Mouse (Mus musculus): ENCODE results near the gene Ascc3.

Gene Ascc3

GRCm38 (mm10) chr10:50592355-50593293 lies at the start of gene Ascc3:
Gene Ascc3, plus strand, starts transcription at chr10:50592669.
- DNase-seq (ENCODE audit: low spot score in 2 of 2): peak; percentile 87 to 90

DNA sequence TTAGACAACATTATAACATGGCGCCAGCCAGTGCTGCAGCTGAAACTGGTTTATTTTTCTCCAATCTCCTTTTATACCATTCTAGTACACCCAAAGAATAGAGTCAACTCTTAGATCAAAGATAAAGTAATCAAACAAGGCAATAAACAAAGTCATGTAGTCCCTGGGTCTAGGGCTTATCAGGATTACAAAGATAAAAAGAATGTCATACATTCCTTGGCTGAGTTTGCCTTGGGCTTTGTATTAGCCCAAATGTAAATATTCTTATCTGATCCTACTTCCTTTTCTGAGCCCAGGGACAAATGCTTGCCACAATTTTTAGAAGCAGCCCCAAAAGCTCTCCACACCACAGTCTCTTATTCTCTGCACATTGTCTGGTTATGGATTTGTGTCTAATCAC lies 7.7 kb upstream of the Ascc3 start:
- no peak for DNase-seq (ENCODE audit: low spot score in 2 of 2)

- DNase-seq (ENCODE audit: low spot score in 2 of 2): no peak
These were observed 5.9 kb upstream of the Ascc3 start for GRCm38 (mm10) chr10:50586556-50586955.

DNA sequence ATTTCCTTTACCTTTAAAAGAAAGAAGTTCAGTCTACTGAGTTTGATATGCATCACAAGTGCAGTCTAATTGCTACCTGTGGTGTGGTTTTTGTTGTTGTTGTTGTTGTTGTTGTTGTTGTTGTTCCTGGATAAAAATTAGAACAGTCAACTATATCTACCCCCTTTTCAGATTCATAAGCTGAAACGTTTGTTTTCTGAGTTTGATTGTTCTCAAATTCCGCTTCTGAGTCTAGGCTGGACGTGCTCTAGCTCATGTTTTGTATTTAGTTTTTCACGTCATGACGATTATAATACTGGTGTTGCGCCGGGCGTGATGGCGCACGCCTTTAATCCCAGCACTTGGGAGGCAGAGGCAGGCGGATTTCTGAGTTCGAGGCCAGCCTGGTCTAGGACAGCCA lies 902 bp downstream of the Ascc3 start:
- DNase-seq (ENCODE audit: low spot score in 2 of 2): no peak

DNA sequence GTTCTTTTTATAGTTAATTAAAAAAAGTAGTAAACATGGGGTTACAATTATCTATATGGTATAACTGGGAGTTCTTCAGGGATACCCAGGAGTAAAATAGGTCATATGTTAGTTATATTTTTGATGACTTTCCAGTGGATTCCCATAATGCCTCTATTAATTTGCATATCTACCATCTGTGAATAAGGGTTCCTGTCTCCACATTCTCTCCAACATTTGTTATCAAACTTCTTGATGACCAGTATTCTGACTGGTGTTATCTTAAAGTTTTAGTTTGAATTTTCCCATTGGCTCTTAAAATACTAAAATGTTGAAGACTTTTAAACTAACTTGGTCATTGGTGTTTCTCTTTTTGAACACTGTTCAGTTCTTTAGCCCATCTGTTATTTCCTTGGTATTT lies 2.9 kb downstream of the Ascc3 start:
- DNase-seq (ENCODE audit: low spot score in 2 of 2): no peak

GRCm38 (mm10) chr10:50604919-50605318 lies 12.4 kb downstream of the Ascc3 start:
- no peak for DNase-seq (ENCODE audit: low spot score in 2 of 2)

- no peak for DNase-seq (ENCODE audit: low spot score in 2 of 2)
These were observed 21.4 kb downstream of the Ascc3 start for GRCm38 (mm10) chr10:50613840-50614239.

DNA sequence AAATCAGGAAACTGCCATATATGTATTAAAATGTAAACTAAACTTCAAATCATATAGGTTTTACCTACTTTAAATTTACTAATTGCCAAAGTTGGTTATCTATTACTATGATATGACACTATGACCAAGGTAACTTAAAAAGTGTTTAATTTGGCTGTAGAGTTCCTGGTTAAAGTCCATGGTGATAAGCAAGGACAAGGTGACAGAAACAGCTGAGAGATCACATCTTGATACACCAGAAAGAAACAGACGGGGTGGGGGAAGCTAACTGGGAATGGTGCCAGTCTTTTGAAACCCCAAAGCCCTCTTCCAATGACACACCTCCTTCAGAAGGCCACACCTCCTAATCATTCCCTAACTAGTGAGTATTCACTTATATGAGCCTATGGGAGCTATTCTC lies 33.4 kb downstream of the Ascc3 start:
- no peak for DNase-seq (ENCODE audit: low spot score in 2 of 2)

GRCm38 (mm10) chr10:50639607-50640006 lies 47.1 kb downstream of the Ascc3 start:
- no peak for DNase-seq (ENCODE audit: low spot score in 2 of 2)

GRCm38 (mm10) chr10:50650612-50651011 lies 58.1 kb downstream of the Ascc3 start:
- DNase-seq (ENCODE audit: low spot score in 2 of 2): no peak

- no peak for DNase-seq (ENCODE audit: low spot score in 2 of 2)
These were observed 61.1 kb downstream of the Ascc3 start for GRCm38 (mm10) chr10:50653551-50653950.

DNA sequence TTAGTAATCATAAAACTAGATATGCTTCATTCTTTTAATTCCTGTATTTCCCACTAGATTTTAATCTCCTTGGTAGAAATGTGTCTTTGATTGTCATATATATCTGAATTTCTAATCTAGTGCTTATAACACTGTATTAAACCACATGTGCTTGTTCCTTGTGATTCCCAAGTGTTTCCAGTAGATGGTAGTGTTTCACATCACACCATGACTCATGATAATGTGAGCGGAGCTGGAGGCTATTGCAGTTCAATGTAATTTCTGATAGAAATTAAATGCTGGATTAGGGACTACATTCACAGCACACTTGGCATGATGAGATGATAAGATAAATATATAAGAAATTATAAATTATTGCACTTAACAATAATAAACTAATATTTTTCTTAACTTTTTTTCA lies 64.9 kb downstream of the Ascc3 start:
- no peak for DNase-seq (ENCODE audit: low spot score in 2 of 2)

GRCm38 (mm10) chr10:50671517-50671916 lies 79.0 kb downstream of the Ascc3 start:
- DNase-seq (ENCODE audit: low spot score in 2 of 2): no peak

DNA sequence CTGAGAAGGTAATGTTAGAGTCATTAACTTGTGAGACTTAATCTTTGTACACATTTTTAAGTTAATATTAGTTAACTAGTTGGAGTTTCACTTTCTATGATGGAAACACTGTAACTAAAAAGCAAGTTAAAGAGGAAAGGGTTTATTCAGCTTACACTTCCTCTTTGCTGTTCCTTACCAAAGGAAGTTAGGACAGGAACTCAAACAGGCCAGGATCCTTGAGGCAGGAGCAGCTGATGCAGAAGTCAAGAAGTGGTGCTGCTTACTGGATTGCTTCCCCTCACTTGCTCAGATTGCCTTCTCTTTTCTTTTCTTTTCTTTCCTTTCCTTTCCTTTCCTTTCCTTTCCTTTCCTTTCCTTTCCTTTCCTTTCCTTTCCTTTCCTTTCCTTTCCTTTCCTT lies 97.9 kb downstream of the Ascc3 start:
- no peak for DNase-seq (ENCODE audit: low spot score in 2 of 2)

DNA sequence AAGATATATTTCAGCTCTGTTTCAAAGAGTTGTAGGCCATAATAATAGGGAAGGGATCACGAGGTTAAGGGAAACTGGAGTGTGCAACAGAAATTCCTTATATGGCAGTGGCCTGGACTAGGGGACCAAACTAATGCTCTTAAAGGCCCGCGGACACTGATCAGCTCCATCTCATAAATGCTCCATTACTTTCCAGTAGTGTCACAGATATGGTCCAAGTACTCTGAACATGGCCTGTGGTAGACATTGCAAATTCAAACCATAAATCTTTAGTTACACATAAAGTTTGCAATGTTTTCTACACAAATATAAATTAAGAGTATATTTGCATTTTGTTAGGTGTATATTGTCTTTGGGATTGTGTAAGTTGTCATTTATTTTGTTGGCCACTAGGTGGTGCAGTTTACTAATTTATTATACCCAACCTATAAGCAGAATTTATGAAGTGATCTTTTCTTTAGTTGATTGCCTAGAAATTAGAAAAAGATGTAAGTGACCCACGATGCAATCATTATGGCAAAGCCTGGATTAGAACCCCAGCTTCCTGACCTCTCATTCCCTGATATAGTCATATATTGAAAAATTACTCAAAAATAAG lies 106.5 kb downstream of the Ascc3 start:
- no peak for DNase-seq (ENCODE audit: low spot score in 2 of 2)

DNA sequence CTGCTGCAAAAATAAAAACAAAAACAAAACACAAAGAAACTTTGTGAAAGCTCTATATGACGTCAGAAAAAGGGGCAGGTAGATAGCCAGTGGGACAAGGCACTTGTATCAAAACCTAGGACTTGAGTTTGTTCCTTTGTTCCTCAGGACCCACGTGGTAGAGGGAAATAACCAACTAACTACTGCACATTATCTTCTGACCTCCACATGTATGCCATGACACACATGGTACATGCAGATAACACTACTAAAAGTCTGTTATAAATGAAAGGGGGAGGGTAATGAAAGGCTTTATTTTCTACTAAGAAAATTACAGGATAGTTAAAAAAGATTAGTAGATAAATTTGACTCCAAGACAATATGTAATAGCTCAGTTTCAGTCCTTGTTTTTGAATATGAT lies 109.3 kb downstream of the Ascc3 start:
- DNase-seq (ENCODE audit: low spot score in 2 of 2): no peak

DNA sequence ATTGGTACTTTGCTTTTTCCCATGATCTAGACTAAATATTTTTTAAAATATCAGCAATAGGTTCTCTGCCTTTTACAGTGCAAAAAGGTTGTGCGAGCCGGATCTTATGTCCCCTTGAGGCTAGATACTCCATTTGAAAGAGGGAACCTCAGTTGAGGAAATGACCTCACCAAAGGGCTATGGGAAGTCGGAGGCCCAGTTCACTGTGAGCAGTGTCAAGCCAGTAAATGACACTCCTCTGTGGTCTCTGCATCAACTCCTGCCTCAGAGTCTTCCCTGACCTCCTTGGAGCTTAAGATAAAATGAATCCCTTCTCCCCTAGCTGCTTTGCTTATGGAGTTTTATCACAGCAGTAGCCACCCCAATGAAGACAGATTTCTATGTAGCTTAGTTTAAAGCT lies 109.9 kb downstream of the Ascc3 start:
- no peak for DNase-seq (ENCODE audit: low spot score in 2 of 2)

DNA sequence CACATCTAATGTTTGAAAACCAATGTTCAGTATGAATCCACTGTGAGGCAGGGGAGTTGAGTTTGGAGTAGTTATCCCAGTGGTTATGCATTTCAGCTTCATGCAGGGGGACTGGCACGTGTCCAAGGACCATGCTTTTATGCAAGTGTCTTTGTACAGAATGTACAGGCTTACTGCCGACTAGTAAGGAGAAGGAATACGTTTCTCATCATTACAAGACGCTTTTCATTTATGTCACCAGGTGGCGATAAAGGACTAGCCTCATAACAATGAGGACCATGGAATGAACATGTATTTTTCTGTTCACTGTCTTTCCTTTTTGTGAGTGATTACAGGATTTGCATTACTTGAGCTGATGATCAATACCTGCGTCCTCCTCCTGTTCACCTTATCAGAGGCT lies 111.7 kb downstream of the Ascc3 start:
- DNase-seq (ENCODE audit: low spot score in 2 of 2): peak; percentile 16 to 20

GRCm38 (mm10) chr10:50704898-50705297 lies 112.4 kb downstream of the Ascc3 start:
- no peak for DNase-seq (ENCODE audit: low spot score in 2 of 2)

DNA sequence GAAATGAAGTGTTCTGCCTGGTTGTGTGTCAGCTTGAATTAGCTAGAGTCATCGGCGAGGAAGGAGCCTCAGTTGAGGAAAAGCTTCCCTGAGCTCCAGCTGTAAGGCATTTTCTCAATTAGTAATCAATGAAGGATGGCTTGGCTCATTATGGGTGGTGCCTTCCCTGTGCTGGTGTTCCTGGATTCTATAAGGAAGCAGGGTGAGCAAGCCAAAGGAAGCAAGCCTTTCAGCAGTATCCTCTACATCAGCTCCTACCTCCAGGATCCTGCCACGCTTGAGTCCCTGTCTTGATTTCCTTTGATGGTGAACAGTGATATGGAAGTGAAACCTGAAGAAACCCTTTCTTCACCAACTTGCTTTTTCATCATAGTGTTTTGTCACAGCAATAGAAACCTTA lies 118.8 kb downstream of the Ascc3 start:
- DNase-seq (ENCODE audit: low spot score in 2 of 2): no peak

DNA sequence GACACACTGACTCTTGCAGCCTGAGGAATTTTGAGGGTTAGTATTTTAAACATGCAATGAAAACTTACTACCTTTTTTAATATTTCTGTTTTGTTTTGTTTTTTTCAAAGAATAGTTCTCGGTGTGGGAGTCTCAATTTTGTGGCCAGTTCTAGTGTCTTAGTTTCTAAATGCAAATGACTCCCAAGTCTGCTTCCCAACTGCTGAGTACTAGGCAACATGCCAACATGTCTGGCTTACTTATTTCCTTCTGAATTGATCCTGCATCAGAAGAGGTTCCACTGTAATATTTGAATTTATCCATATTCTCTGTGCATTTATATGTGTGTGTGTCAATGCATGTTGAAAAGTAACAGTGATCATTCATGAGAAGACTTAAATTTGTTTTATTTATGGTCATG lies 119.3 kb downstream of the Ascc3 start:
- no peak for DNase-seq (ENCODE audit: low spot score in 2 of 2)

DNA sequence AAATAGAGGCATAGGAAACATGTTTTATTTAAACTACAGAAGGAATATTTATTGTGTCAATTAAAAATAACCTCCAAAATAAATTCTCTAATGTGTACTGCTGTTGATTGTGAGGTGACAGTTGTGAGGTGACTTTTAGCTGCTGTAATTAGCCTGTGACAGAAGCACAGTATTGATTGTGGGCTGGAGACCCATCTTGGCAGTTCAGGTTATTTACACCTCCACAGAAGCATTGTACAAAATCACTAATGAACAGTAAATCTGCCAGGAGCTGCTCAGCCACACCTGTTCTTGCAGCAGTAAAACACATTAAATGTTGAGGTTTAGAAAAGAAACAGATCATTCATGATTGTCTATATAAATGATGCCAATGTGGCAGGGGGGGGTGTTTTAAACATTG lies 141.0 kb downstream of the Ascc3 start:
- no peak for DNase-seq (ENCODE audit: low spot score in 2 of 2)

- no peak for DNase-seq (ENCODE audit: low spot score in 2 of 2)
These were observed 169.6 kb downstream of the Ascc3 start for GRCm38 (mm10) chr10:50762069-50762468.

Measured in frontal cortex, postnatal 10 days (tissue).